Mouse (Mus musculus) liver, embryonic 11.5 days (tissue): Measurements from ENCODE around the gene Cdh4. TPM values are rescaled to one million over a fixed set of nuclear protein-coding genes. Genes with fewer than 3 reads are reported as not detected.

Experiments used
- ATAC-seq: fragments of 200-750 bp; cut with Nextera tagmentation; replicated peaks from 2 replicates; pipeline ENCODE4 v1.8.0; 2017; ENCODE audit warnings: moderate number of reproducible peaks, mild to moderate bottlenecking, moderate TSS enrichment, moderate library complexity; ENCODE audit not compliant: low FRiP score
- DNase-seq: peaks from one replicate; pipeline ENCODE4 v3.0.0-alpha.2; 2017; ENCODE audit warnings: low spot score
- H3K27ac ChIP-seq: fragments of 300-500 bp; sonication (generic); 2 replicates; pipeline ENCODE4 v1.5.1; 2014; ENCODE audit warnings: mild to moderate bottlenecking, low read depth, low read length, control low read depth
- H3K27me3 ChIP-seq: fragments of 300-500 bp; sonication (generic); replicated peaks from 2 replicates; pipeline ENCODE4 v1.6.1; 2014; ENCODE audit warnings: low read length, mixed read lengths; ENCODE audit not compliant: control insufficient read depth, insufficient read depth
- H3K36me3 ChIP-seq: fragments of 300-500 bp; sonication (generic); 2 replicates; pipeline ENCODE4 v1.6.1; 2014; ENCODE audit warnings: mild to moderate bottlenecking, low read length, moderate library complexity, mixed read lengths; ENCODE audit not compliant: control insufficient read depth, insufficient read depth
- H3K4me1 ChIP-seq: fragments of 300-500 bp; sonication (generic); replicated peaks from 2 replicates; pipeline ENCODE4 v1.6.1; 2014; ENCODE audit warnings: low read length, mixed read lengths; ENCODE audit not compliant: control insufficient read depth, insufficient read depth
- H3K4me2 ChIP-seq: fragments of 300-500 bp; sonication (generic); 2 replicates; pipeline ENCODE4 v1.6.1; 2014; ENCODE audit warnings: mild to moderate bottlenecking, control low read depth, moderate library complexity
- H3K4me3 ChIP-seq: fragments of 300-500 bp; sonication (generic); 2 replicates; pipeline ENCODE4 v1.5.1; 2014; ENCODE audit warnings: low read depth, low read length, control low read depth
- H3K9ac ChIP-seq: fragments of 300-500 bp; sonication (generic); 2 replicates; pipeline ENCODE4 v1.6.1; 2014; ENCODE audit warnings: low read depth, low read length, control low read depth
- H3K9me3 ChIP-seq: fragments of 300-500 bp; sonication (generic); 2 replicates; pipeline ENCODE4 v1.6.1; 2016; ENCODE audit warnings: low read length, inconsistent platforms, mixed read lengths; ENCODE audit not compliant: control insufficient read depth
- WGBS: fragments of 180-500 bp; shearing (Covaris S2); extraction: QIAGEN DNeasy Blood & Tissue Kit; methylation state at CpG from one replicate; pipeline ENCODE4 v1.1.7; 2014; 5-methylcytosine and 5-hydroxymethylcytosine counted together
- polyA plus RNA-seq: library from polyadenylated mRNA; unstranded; fragments of >200 nt; fragmentation: Nextera tagmentation; extraction: Ambion mirVana; gene quantifications from 2 replicates; pipeline ENCODE4 v1.2.1, GENCODE M21; 2014

The Cdh4 gene
- polyA plus RNA-seq, 1 experiment from 2014 or later = 0.51 TPM

- Histone ChIP-seq H3K36me3 (no peaks in the 10 kb centered on the region), H3K4me3 (no peak overlapping the region), H3K4me2 (no peak overlapping the region), H3K27ac (no peak overlapping the region), H3K27me3 (no peaks in the 10 kb centered on the region), H3K4me1 (no peaks in the 10 kb centered on the region), H3K9me3 (no peaks in the 10 kb centered on the region), H3K9ac (no peak overlapping the region)
- no peak for DNase-seq
- WGBS = 76% methylated on average over 7 of the region's 7 CpGs
- no peak for ATAC-seq
Observed at GRCm38 (mm10) chr2:179801042-179801441, 358.8 kb downstream of the Cdh4 start.

- DNase-seq (no peak), ATAC-seq (no peak)
- Histone ChIP-seq H3K27me3 (no peaks in the 10 kb centered on the region), H3K36me3 (no peaks in the 10 kb centered on the region), H3K9me3 (no peaks in the 10 kb centered on the region), H3K4me2 (no peak overlapping the region), H3K9ac (no peak overlapping the region), H3K4me3 (no peak overlapping the region), H3K27ac (no peak overlapping the region), H3K4me1 (no peaks in the 10 kb centered on the region)
- WGBS = 42% methylated on average over 1 of the region's 1 CpGs
Observed at GRCm38 (mm10) chr2:179802411-179802810, 360.2 kb downstream of the Cdh4 start.

- H3K4me2 ChIP-seq = no peak overlapping the region
- H3K36me3 ChIP-seq = no peaks in the 10 kb centered on the region
- no peaks in the 10 kb centered on the region for H3K4me1 ChIP-seq
- H3K27me3 ChIP-seq = no peaks in the 10 kb centered on the region
- no peak for ATAC-seq
- no peaks in the 10 kb centered on the region for H3K9me3 ChIP-seq
- H3K27ac ChIP-seq = no peak overlapping the region
- H3K9ac ChIP-seq = no peak overlapping the region
- no peak for DNase-seq
- no peak overlapping the region for H3K4me3 ChIP-seq
- WGBS = 77% methylated on average over 5 of the region's 5 CpGs
Observed at GRCm38 (mm10) chr2:179811086-179811485, 368.9 kb downstream of the Cdh4 start.

- no peaks in the 10 kb centered on the region for H3K36me3 ChIP-seq
- H3K27me3 ChIP-seq = no peaks in the 10 kb centered on the region
- ATAC-seq (no peak), DNase-seq (no peak)
- no peak overlapping the region for H3K9ac ChIP-seq
- no peaks in the 10 kb centered on the region for H3K4me1 ChIP-seq
- 74% methylated on average over 11 of the region's 11 CpGs for WGBS
- no peaks in the 10 kb centered on the region for H3K9me3 ChIP-seq
- H3K4me3 ChIP-seq = no peak overlapping the region
- no peak overlapping the region for H3K4me2 ChIP-seq
- H3K27ac ChIP-seq = no peak overlapping the region
Observed at GRCm38 (mm10) chr2:179813035-179813827, 371.0 kb downstream of the Cdh4 start.

- 42% methylated on average over 18 of the region's 18 CpGs for WGBS
Observed at GRCm38 (mm10) chr2:179824776-179825326, 382.6 kb downstream of the Cdh4 start.

GRCm38 (mm10) chr2:179828968-179829367 lies 386.7 kb downstream of the Cdh4 start:
- Histone ChIP-seq H3K9ac (no peak overlapping the region), H3K4me2 (no peak overlapping the region), H3K36me3 (no peaks in the 10 kb centered on the region), H3K4me3 (no peak overlapping the region), H3K4me1 (no peaks in the 10 kb centered on the region), H3K27ac (no peak overlapping the region), H3K9me3 (no peaks in the 10 kb centered on the region), H3K27me3 (no peaks in the 10 kb centered on the region; the same call in 1 of the 2 replicates)
- ATAC-seq (no peak), DNase-seq (no peak)
- 86% methylated on average over 6 of the region's 6 CpGs for WGBS

More at GRCm38 (mm10) chr2:179824776-179825326, 382.6 kb downstream of the Cdh4 start:
- Histone ChIP-seq H3K9me3 (no peaks in the 10 kb centered on the region), H3K4me2 (no peak overlapping the region), H3K36me3 (no peaks in the 10 kb centered on the region), H3K4me3 (no peak overlapping the region), H3K27ac (no peak overlapping the region), H3K4me1 (no peaks in the 10 kb centered on the region), H3K27me3 (no peaks in the 10 kb centered on the region), H3K9ac (no peak overlapping the region)
- no peak for ATAC-seq
- DNase-seq = no peak

GRCm38 (mm10) chr2:179829972-179830371 lies 387.7 kb downstream of the Cdh4 start:
- ATAC-seq = no peak

GRCm38 (mm10) chr2:179834892-179835291 lies 392.7 kb downstream of the Cdh4 start:
- H3K4me3 ChIP-seq = no peak overlapping the region
- H3K27ac ChIP-seq = no peak overlapping the region
- ATAC-seq = no peak
- no peaks in the 10 kb centered on the region for H3K9me3 ChIP-seq
- no peaks in the 10 kb centered on the region; the same call in 1 of the 2 replicates for H3K27me3 ChIP-seq
- H3K4me2 ChIP-seq = no peak overlapping the region
- H3K36me3 ChIP-seq = no peaks in the 10 kb centered on the region
- H3K9ac ChIP-seq = no peak overlapping the region
- no peak for DNase-seq
- 81% methylated on average over 9 of the region's 9 CpGs for WGBS
- H3K4me1 ChIP-seq = no peaks in the 10 kb centered on the region

More at GRCm38 (mm10) chr2:179829972-179830371, 387.7 kb downstream of the Cdh4 start:
- no peaks in the 10 kb centered on the region for H3K9me3 ChIP-seq
- H3K27me3 ChIP-seq = no peaks in the 10 kb centered on the region; the same call in 1 of the 2 replicates
- H3K4me2 ChIP-seq = no peak overlapping the region
- no peaks in the 10 kb centered on the region for H3K36me3 ChIP-seq
- no peak for DNase-seq
- no peak overlapping the region for H3K9ac ChIP-seq
- H3K27ac ChIP-seq = no peak overlapping the region
- H3K4me1 ChIP-seq = no peaks in the 10 kb centered on the region
- 23% methylated on average over 6 of the region's 6 CpGs for WGBS
- no peak overlapping the region for H3K4me3 ChIP-seq

GRCm38 (mm10) chr2:179835570-179835969 lies 393.3 kb downstream of the Cdh4 start:
- no peak overlapping the region for H3K9ac ChIP-seq
- no peaks in the 10 kb centered on the region for H3K36me3 ChIP-seq
- ATAC-seq (no peak), DNase-seq (no peak)
- no peaks in the 10 kb centered on the region for H3K9me3 ChIP-seq
- H3K27me3 ChIP-seq = no peaks in the 10 kb centered on the region; the same call in 1 of the 2 replicates
- H3K4me1 ChIP-seq = no peaks in the 10 kb centered on the region
- H3K27ac ChIP-seq = no peak overlapping the region
- WGBS = 75% methylated on average over 7 of the region's 7 CpGs
- H3K4me3 ChIP-seq = no peak overlapping the region
- no peak overlapping the region for H3K4me2 ChIP-seq
